Mouse (Mus musculus): ENCODE data around the gene Tbc1d22a.

DNA sequence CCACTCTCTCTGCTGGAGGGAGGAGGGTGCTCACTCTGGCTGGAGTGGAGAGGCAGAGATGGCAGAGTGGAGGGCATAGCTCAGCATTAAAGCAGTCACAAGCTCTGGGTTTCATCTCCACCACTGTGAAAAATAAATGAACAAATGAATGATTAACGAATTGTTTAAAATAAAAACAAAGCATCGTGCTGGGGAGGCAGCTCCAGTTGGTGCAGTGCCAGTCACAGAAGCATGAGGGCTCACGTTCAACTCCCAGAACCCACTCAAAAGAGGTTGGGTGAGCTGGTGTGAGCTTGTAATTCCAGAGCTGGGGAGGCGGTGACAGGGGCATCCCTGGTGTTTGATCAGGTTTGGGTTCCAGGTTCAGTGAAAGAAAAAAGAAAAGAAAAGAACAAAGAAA, 14.1 kb upstream of the Tbc1d22a start:
- no peak for TF ChIP-seq CTCF (IDR thresholded peaks at IDR 0.05; ENCODE audit: low read depth)
- TF ChIP-seq EP300 (optimal IDR thresholded peaks at IDR 0.05): no peak
